Mouse (Mus musculus) midbrain, embryonic 12.5 days (tissue): ENCODE data around the gene Mfsd1. TPM values are rescaled to one million over a fixed set of nuclear protein-coding genes. Genes with fewer than 3 reads are reported as not detected.

Experiments
- ATAC-seq: fragments of 200-750 bp; cut with Nextera tagmentation; 2 replicates; pipeline ENCODE4 v1.8.0; 2017; ENCODE audit warnings: low read depth, moderate TSS enrichment, moderate library complexity; ENCODE audit not compliant: low FRiP score
- H3K27ac ChIP-seq: fragments of 300-500 bp; sonication (generic); replicated peaks from 2 replicates; pipeline ENCODE4 v1.5.1; 2016; ENCODE audit warnings: mild to moderate bottlenecking
- H3K27me3 ChIP-seq: fragments of 300-500 bp; sonication (generic); 2 replicates; pipeline ENCODE4 v1.6.1; 2016; ENCODE audit warnings: mild to moderate bottlenecking
- H3K36me3 ChIP-seq: fragments of 300-500 bp; sonication (generic); 2 replicates; pipeline ENCODE4 v1.6.1; 2016
- H3K4me1 ChIP-seq: fragments of 300-500 bp; sonication (generic); 2 replicates; pipeline ENCODE4 v1.6.1; 2016
- H3K4me2 ChIP-seq: fragments of 300-500 bp; sonication (generic); replicated peaks from 2 replicates; pipeline ENCODE4 v1.6.1; 2016; ENCODE audit warnings: mild to moderate bottlenecking, moderate library complexity
- H3K4me3 ChIP-seq: fragments of 300-500 bp; sonication (generic); 2 replicates; pipeline ENCODE4 v1.5.1; 2016; ENCODE audit warnings: mild to moderate bottlenecking
- H3K9ac ChIP-seq: fragments of 300-500 bp; sonication (generic); replicated peaks from 2 replicates; pipeline ENCODE4 v1.6.1; 2016; ENCODE audit warnings: mild to moderate bottlenecking, moderate library complexity
- H3K9me3 ChIP-seq: fragments of 300-500 bp; sonication (generic); 2 replicates; pipeline ENCODE4 v1.6.1; 2016; ENCODE audit warnings: mild to moderate bottlenecking
- WGBS: fragments of 180-500 bp; shearing (Covaris S2); methylation state at CpG from one replicate; pipeline ENCODE4 v1.1.7; 2016; 5-methylcytosine and 5-hydroxymethylcytosine counted together
- polyA plus RNA-seq: library from polyadenylated mRNA; unstranded; fragments of >200 nt; fragmentation: Nextera tagmentation; extraction: Ambion mirVana; gene quantifications from 2 replicates; pipeline ENCODE4 v1.2.1, GENCODE M21; 2016

The Mfsd1 gene
- polyA plus RNA-seq, 1 experiment from 2014 or later = 53.9 TPM

DNA sequence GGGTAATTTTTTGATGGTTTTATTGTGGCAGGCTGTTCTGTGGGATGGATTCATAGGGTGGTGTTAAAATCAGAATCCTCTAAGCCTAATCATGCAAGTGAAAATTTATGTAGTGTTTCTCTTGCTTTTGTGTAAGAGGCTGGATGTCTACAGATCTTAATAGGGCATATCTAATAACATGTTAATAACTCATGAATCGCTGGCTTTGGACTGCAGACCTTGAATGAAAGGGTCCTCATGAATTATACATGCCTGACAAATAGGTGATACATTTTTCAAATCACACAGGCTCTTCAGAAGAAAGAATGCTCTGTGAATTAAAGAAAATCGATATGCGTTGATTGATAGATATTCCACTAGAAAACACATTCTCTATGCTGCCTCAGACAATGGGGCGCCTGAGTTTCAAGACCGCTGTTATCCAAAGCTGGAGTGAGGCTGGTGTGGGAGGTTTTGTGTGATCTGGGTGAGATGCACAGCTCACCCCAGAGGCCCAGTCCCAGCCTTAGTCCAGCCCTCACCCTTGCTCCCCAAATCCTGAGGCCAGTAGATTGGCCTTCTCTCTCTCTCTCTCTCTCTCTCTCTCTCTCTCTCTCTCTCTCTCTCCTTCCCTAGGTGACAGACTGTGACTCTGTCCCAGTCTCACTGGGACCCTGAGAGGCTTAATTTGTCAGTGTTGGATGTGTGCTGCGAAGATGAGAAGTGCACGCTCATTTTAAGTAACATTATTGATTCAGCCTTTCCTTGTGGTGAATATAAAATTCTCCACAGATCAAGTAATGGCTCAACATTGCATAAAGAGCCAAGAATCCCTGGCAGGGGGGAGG, 63.3 kb downstream of the Mfsd1 start:
- Histone ChIP-seq H3K9ac (no peak overlapping the region), H3K36me3 (no peaks in the 10 kb centered on the region), H3K4me3 (no peak overlapping the region), H3K4me1 (peaks cover 11% of the 10 kb centered on the region; the same call in 1 of the 2 replicates), H3K27me3 (no peaks in the 10 kb centered on the region; the same call in 1 of the 2 replicates), H3K9me3 (no peaks in the 10 kb centered on the region), H3K4me2 (no peak overlapping the region), H3K27ac (peak overlapping the region; percentile 74)
- WGBS = 55% methylated on average over 7 of the region's 7 CpGs
- peak; percentile 81 for ATAC-seq

Other genes starting within 250 kb of the Mfsd1 start
- 27.4 and 29.0 TPM in 2 replicates for gene Mlf1, start 208.6 kb upstream of the Mfsd1 start, polyA plus RNA-seq
- gene Gm17402, start 207.6 kb upstream of the Mfsd1 start, polyA plus RNA-seq = not detected in 2 replicates
- 42.4 and 44.0 TPM in 2 replicates for gene Gfm1, start 152.6 kb upstream of the Mfsd1 start, polyA plus RNA-seq
- 88.8 and 93.2 TPM in 2 replicates for gene Lxn, start 118.8 kb upstream of the Mfsd1 start, polyA plus RNA-seq
- gene Rarres1, start 67.2 kb upstream of the Mfsd1 start, polyA plus RNA-seq = 0.86 and 1.1 TPM in 2 replicates